Mouse (Mus musculus) retina, postnatal 7 days (tissue): ENCODE measurements around the gene Ovca2.
"Not testable (repeated sequence)": the region's sequence is repeated elsewhere in the genome, so short reads cannot be mapped to it uniquely, and the experiment has no call there.

Experiments
- DNase-seq: peaks from one replicate; pipeline ENCODE4 v3.0.0-alpha.2; 2012; ENCODE audit warnings: low read depth, low spot score

Ovca2 gene

DNA sequence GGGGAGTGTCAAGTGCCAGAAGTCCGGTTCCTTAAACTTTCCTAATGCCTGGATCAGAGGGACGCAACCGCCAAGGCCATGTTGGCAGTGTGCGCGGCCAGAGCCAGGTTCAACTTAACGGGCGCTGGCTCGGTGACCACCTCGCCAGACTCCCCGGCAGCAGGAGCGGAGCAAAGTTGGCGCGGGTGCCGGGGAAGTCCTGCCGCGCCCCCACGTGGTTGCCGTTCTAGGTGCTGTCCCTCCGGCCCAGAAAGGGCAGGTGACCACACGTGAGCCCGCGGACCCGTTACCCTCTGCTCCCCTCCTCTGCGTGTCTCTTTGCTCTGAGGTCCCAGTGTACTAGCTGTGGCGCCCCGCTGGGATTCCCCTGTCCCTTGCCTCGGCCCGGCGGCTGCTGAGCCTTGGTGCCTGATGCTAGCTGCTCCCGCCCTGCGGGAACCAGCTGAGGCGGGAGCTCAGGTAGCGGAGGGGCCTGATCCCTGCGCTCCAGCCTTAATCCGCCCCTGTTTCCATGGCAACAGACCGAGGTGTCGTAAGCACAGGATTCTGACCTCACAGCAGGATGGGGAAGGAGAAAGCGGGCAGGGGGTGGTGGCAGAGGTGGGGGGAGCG is 16.3 kb upstream of the Ovca2 start:
- peak; percentile 84 for DNase-seq

DNA sequence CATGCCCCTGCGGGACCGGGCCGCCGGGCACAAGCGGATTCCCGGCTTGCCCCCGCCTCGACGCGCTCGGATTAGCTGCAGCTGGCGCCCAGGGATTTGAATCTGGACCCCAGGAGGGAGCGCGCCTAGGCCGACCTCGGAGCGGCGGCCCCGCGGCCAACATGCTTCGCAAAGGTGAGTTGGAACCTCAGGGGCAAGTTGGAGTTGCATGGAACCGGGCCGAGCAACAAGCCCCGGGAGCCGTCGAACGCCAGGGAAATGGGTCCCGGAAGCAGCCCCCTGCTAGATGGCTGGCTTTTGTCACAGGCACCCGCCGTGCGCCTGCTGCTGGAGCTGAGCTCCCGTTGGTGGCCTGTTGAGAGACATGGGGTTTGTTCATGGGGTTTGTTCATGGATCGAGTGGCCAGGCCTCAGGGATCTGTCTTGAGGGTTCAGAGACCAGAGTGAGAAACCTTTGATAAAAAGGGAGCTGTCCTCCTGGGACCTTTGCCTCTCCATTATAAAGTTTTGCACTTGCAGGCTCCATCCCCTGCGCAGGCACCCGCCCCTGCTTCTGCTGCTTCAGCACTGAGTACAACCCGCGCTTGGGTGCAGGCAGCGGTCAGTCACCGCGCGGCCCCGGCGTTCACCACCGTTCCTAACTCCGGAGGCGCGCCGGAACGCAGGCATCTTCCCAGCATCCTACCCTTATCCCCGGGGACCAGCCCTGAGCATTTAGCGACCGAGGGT is 15.7 kb upstream of the Ovca2 start:
- DNase-seq, result no peak

DNA sequence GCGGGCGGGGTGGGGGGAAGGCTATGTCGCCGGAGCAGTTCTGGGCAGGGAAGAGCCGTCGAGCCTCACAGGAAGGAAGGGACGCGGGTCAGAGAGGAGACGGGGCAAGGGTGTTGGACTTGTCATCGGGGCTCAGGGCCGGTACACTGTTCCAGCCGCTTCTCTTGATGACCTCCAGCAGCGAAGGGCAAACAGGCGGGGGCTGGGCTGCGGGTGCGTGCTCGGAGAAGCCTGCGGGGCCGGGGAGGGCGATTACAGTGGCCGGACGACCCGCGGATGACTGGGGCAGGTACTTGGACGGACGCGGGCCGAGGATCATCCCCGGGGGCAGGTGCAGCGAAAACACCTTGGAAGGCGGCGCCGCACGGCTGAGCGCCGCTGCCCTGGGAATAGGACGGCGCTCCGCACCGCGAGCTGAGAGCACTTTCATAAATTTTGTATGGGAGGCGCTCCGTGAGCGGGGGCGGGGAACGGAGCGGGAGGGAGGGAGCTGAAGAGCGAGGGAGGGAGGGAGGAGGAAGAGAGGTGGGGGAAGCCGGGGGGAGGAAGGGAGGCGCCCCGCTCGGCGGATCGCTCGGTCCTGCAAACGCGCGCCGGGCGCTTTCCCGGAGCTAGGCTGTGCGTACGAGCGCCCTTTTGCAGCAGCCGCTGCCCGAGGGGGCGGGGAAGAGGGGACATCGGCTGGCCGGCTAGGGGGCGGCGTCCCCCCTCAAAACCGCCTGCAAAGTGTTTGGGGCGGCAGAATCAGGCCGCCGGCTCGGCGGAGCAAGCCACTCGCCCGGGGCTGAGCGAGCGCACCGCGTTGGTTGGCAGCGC is 14.8 kb upstream of the Ovca2 start, which contains the start of gene Rtn4rl1:
Gene Rtn4rl1 (plus strand): TSS at position 528 of the 816 bp plus-strand sequence.
- DNase-seq, result no peak

DNA sequence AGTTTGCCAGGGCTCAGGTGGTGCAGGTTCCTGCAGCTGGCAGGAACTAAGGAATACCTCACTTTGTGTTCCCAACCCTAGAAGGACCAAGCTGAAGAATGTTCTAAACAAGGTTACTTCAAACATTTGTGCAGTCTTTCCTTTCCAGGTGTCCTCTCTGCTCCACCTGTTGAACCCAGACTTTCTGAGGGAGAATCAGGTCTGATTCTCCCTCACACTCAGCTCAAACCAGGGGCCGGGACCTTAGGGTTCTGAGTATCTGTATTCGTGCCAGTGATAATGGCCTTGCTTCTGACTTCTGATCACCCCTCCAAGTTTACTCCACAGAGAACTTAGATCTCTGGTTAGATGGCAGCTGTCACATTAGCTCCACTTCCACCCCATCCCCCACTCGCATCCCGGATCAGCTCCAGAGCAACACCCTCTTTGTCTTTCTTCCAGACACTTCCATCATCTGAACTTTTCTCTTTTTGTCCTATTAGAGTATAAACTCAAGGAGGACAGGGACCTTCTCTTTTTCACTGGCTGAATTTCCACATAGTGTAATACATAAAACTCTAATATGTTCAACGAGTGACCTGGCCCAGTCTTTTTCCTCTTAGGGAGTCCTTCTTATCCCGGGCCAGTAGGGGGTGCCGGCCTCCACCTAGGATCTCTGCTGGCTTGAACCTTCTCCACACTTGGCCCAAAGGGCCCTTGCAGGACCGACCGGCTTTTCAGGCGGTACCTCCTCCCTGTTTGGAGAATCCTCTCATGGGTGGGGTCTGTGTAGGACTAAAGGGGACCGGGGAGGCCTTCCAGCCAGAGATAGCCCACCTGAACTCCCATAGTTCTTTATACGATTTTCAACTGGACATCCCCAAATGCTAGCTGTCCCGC is 13.9 kb upstream of the Ovca2 start:
- DNase-seq, result peak; percentile 69

DNA sequence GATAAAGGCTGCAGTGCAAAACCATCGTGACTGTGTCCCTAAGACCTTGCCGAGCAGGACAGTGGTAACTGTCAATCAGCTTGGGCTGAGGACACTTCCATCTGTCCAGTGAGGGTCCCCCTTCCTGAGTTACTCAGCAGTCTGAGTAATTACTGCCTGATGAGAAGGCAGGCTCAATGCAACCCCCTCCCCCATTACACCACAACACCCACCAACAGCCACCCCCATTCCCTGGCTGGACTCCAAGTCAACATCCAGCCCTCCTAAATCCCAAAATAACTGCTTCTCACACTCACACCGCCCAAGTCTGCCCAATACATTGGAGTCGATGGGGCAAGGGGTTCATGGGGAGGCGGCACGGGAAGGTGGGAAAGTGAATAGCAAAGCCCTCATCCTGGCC is 13.2 kb upstream of the Ovca2 start:
- DNase-seq, result no peak

DNA sequence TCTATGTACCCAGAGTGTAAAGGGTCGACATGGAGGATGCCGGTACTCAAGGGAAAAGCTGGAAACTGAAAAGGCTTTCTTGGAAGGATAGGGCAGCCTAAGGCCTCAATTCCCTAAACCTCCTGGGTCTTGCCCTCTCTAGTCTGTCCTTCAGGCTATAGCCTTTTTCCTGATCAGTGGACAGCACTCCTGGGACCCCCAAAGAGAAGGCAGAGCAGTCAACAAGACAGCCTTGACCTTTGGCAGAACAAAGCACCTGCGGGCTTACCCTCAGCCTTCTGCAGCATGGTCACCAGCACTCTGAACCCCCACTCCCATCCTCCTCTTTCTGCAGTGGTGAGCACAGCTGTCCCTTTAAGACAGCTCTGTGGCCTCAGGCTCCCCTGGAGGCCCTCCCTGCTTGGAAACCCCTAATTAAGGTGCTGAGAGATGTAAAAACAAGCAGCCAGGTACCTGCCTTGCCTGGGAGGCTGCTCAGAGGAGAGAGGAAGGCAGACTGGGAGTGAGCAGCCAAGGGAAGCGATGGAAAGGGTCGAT is 12.3 kb upstream of the Ovca2 start, which contains the start of gene Dph1:
Gene Dph1 (minus strand): TSS at position 337 of the 537 bp plus-strand sequence.
- no peak for DNase-seq

DNA sequence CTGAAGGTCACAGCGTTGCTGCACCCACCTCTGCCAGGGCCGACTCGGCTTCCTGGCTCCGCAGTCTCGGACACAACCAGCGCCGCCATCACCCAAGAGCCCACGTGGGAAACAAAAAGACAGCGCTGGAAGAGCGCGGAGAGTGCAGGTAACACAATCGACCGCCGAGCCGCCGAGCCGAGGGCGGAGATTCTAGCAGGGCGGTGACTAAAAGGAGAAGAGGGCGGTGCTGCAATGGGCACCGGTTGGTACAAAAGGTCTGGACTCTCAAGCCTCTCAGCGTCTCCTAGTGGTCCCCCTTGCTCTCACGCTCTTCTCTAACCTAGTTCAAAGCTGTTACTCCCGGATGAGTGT is 11.7 kb upstream of the Ovca2 start:
- DNase-seq, result peak; percentile 73

DNA sequence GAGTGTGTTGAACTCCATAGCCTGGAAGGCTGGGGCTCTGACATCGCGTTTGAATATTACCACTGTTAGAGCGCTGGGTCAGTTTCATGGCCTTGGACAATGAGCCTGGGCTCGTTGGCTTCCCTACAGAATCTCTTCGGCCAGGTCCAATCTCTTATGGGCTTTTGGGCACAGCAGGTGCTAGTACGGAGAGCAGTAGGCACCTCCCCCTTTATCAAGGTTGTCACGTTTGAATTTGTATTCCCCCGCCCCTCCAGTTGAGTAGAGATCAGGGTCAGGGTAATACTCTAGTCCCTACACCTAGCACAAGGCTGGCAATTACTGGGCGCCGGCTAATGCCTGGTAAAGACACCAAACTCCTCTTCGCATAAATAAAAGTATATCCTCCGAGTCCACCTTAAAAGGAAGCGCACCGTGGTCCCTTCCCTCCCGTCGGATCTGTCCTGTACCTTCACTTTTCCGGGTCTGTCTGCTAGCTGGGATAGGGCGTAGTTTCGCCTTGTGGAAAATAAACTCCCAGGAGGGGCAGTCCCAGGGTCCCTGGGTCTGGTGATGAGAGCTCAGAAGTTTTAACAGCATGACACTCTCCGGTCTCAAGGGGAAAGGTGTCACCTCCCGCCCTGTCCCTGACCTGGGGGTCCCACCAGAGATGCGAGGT is 11.2 kb upstream of the Ovca2 start:
- no peak for DNase-seq

DNA sequence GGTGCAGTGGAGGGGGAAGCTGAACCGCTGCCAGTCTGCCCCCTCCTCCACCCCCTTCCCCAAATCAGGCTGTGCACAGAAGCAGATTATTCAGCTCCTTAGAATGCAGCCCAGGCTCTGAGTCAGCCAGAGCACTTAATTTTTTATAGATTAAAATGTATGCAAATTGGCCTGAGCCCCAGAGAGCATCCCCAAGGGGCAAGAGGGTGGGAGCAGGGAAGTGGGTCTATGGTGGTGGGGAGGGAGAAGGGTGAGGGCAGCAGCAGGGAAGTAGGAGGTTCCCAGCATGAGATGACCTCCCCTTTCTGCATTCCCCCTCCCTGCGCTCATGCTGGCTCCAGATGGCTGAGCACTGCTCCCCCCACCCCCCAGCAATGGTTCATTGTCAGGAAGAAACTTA is 6.4 kb upstream of the Ovca2 start:
- no peak for DNase-seq

DNA sequence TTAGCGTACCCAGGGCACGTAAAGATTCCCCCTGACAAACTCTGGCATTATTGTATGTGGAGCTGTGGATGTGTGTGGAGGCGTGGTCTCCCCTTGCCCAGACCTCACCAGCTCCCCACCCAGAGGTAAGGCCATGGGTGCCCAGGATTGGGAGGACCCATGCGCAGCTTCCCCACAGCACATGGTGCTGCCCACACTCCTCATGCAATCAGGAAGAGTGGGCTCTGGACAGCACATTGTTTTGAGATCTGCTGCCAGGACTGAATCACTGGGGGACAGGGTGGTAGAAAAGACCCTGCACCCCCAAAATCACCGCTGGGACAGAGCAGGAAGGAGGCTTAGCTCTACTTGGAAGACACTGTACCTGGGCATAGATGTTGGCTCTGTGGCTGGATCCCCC is 5.9 kb upstream of the Ovca2 start:
- no peak for DNase-seq

DNA sequence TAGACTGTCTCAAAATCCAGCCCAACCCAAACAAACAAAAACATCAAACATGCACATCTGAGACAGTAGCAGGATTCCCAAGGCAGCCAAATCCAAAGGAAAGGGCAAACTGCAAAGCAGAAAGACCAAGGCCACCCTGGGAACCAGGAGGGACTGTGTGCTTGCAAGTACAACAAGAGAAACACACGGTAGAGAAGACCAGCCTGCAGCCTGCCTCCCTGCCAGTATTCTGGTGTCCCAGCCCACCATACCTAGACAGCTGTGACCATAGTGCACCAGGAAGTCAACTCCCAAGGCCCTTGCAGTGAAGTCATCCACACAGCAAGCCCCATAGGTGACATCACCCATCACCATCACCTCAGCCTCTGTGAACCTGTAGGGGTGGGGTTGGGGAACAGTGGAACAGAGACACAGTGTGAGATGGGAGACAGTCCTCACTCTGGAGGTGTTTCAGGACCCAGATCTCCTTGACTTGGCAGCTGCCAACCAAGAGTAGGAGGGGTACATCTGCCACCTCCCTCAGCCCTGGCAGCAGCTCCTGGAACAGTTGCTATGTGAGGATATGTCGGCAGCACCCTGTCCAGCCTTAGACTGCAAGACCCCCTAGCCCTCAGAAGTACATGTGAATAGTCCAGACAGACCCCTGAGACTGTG is 5.4 kb upstream of the Ovca2 start:
- no peak for DNase-seq

DNA sequence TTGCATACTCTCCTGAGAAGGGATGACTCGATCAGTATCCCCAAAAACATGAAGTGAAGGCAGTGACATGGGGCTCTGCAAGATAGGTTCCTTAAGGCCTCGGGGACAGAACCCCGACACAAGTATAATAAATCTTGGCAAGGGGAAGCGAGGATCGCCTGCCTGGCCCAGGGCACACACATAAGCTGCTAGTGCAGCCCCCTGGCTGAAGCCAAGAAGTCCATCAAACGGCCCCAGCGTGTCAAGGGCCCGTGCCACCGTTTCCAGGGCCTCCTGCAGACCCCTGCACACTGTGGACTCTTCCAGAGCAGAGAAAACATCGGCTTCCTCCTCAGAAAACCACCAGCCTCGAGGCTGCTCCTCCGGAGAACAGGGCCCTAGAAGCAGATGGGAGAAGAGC is 624 bp downstream of the Ovca2 start:
- DNase-seq, result no peak

DNA sequence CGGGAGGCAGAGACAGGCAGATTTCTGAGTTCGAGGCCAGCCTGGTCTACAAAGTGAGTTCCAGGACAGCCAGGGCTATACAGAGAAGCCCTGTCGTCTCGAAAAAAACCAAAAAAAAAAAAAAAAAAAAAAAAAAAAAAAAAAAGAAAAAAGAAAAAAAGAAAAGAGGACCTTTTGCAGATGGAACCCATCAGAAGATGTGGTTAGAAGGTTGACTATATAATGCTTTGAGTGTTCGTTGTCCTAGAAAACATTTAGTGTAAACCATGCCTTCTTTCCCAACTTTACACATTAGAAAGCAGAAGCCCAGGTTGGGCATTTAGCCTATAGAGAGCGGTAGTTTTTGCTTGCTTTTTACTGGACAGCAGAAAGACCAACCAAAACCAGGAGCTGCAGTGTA is 4.1 kb downstream of the Ovca2 start:
- DNase-seq, result not testable (repeated sequence)

DNA sequence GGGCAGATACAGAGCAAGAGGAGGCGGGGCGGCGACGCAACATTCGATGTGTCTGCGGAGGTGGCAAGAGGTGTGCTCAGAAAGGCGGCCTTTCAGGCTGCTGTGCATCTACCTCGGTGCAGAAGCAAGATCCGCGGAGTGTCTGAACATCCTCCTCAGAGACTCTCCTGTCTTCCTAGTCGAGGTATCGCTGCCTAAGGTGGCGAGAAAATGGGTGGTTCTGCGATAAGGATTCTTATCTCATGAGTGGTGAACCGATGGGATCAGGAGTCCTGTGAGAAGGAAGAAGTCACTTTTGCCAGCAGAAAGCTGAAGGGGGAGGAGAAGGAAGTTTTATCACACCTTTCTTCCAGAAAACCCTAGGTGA is 4.9 kb downstream of the Ovca2 start:
- DNase-seq, result no peak

DNA sequence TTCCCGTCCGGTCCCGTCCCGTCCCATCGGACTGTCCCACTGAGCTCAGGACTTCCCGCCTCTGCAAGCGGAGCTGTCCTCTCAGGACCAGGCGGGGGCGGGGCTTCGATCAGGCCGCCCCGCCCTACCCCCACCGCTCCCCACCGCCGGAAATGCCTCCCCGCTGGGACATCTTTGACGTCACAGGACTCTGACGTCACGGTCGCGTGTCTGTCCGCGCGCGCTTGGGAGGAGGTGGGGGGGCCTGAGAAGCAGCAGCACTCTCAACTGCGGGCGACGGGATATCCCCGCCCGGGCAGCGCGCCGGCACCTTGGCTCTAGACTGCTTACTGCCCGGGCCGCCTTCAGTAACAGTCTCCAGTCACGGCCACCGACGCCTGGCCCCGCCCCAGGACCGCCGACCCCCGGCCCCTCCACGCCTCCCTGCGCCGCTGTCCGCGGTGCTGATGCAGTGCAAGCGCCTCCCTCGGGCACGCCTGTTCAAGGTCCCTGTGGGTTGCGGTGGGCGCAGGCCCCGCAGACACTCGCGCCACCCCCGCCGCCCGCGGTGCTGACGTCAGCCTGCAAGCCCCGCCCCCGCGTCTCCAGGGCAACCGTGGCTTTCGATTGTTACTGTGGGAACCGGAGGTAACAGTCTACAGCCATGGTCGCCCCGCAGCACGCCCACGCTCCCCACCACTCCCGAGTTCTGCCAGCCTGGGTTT is 5.4 kb downstream of the Ovca2 start:
- peak; percentile 73 for DNase-seq

DNA sequence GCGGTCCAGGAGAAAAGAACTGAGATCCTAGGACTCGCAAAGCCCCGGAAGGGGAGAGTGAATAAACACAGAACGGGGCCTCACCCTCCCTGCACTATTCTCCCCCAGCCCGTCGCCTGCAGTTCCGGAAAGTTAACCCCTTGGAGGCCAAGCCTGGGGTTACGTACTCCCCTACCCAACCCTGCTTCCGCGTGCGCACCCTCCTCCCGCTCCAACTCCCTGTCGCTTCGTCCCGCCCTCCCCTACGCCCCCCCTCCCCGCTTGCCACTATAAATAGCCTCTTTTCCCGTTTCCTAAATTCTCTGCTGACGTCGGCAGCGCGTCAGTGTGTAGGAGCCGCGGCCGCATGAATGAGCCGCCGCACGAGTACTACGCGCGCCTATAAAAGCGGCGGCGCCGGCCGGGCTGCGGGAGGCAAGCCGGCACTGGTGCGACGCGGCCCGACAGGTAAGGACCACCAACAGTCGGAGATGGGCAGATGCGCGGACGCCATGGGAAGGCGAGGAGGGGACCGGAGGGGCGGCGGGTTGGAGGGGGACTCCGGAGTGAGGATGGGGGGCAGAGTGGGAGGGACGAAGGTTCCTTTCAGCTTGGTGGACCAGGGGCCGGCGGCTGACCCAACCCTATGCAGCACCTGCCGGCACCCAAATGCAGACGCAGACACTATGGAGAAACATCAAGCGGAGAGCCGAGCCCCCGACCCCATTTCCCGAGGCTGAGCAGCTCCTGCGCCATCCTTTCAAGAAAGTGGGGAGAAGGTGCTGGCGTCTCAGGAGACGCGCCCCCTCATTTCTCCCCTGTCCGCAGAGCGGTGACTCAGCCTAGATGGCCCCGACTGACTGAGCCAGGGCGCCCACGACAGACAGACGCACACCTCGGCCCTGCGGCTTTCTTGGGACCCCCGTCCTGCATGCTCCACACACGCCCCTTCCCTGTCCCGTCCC is 6.2 kb downstream of the Ovca2 start:
- DNase-seq, result no peak

DNA sequence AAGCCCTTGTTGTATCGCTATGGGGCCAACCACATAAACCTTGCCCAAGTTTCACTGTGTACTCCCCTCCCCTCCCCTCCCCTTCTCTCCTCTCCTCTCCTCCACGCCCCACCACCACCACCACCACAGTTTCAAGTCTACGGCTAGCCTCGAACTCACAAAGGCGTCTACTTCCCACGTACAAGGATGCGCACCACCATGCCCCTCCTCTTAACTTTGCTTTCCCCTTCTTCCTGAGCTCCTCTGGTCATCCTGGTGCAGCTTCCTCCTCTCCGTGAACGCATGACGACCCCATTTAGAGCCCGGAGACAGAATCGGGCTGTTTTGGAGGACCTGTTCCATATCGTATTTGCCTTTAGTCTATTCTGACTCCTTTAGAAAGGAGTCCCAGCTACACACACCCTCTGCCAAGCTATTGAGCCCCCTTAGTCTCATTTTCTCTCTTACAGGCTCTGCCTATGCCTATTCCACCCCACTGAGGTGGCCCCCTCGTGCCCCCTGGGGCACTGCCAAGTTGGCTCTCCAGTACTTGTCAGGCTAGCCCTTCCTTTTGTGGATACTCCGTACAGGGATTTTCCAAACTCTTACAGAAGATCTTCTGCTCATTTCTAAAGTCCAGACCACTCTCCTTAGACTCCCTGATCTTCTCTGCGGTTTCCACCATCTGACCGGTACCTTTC is 7.3 kb downstream of the Ovca2 start:
- no peak for DNase-seq

DNA sequence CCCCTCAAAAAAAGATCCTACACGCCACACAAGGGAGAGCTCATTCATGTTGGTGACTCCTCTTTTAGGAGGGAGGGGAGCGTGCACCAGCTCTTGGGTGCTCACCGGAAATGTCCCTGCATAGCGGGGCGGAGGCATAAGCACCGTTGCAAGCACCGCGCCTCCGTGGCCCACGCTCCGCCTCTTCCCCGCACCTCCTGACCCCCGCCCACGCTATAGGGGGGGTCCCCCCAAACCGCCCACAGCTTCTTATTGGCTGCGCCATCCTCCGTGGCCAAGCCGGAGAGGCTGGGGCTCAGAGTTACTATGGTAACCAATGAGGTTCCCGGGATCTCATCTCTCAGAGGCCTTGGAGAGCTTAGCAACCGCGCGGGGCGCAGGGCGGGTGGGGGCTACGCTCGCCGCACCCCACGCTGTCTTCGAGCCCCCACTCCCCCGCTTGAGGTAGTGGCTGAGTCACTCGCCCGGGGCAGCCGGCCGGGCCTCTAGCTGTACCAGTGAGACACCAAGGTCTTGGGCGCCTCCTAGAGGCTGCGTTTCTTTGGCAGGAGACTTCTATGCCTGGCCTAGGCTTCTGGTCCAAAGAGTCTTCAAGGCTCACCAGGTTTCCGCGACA is 8.4 kb downstream of the Ovca2 start:
- DNase-seq, result peak; percentile 78
